Mouse (Mus musculus) kidney, adult 2 months (tissue): ENCODE measurements at regions not wholly inside any gene's neighbourhood (a gene's known extent, or its start where the extent isn't known, plus 50 kb on each side); places are given as distances from the start of the nearest gene placed in this dataset.

Experiments
- CTCF ChIP-seq: fragments of 200-500 bp; conservative IDR thresholded peaks from 2 replicates; pipeline ENCODE4 v1.5.1; 2011; ENCODE audit warnings: low read depth, mild to moderate bottlenecking, control low read depth, low read length, moderate library complexity, mixed read lengths; ENCODE audit not compliant: insufficient read depth, insufficient read length
- POLR2A ChIP-seq: fragments of 200-500 bp; IDR thresholded peaks from one replicate; pipeline ENCODE4 v1.6.1; 2011; ENCODE audit warnings: low read depth, low read length, control low read depth

DNA sequence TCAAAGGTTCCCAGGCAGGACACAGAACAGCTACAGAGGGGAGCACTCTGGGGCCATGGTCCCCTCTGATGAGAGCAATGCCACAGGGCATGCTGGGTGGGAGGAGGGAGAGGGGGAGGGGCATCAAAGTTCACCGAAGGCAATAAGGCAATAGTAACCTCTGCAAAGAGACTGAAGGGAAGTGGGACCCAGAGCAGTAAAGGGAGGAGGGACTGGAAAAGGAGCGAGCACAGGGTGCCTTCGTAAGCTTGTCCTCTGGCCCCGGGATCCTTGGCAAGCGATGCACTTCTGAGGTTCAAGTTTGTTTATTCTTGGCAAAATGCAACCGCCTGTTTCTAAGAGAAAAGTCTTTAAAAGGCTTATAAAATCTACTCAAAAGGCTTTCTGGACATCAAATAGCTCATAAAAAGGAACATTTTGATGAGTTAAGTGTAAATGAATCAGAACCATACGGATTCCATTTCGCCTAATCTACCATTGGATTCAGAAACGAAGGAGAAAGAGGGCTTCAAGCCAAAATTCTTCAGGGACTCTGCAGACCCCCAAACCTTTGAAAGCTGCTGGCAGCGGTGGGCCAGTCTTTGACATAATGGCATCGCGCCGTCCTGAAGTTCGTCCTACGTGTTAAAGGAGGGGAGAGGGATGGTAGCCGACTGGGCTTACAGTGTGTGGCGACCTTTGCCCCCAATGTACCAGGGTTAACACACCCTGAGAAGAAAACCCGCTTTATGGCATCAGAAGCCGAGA is 151.8 kb upstream of the Tbx3 start:
- TF ChIP-seq POLR2A (no peak), CTCF (no peak)
